Mouse (Mus musculus) spleen, adult 2 months (tissue): Measurements from ENCODE around the gene Tmem183a.

Experiments used
- CTCF ChIP-seq: fragments of 200-500 bp; IDR thresholded peaks from 2 replicates; pipeline ENCODE4 v1.5.1; 2011; ENCODE audit warnings: mild to moderate bottlenecking, inconsistent platforms; ENCODE audit not compliant: insufficient read depth, insufficient read length, insufficient replicate concordance; ENCODE audit errors: extremely low read depth
- POLR2A ChIP-seq: fragments of 200-500 bp; IDR thresholded peaks from 2 replicates; pipeline ENCODE4 v1.6.1; 2011; ENCODE audit warnings: low read depth, low read length, inconsistent platforms

DNA sequence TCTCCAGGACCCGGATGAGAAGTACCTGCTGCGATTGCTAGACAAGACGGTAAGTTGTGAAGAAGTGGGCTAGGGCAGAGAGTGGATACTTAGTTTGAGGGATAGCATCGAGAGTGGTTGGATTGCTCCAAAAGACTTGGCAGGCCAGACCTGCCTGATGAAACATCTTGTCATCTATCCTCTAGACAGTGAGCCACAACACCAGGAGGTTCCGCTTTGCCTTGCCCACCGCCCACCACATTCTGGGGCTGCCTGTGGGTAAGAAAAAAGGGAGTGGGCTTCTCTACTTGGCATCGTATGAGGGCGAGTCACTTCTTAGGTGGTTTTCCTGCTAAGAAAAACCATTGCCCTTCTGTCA is 44.6 kb upstream of the Tmem183a start:
- TF ChIP-seq CTCF, result no peak
- TF ChIP-seq POLR2A, result no peak
